Mouse (Mus musculus): ENCODE measurements around the gene Serinc1.
"Not testable (repeated sequence)": the region's sequence is repeated elsewhere in the genome, so short reads cannot be mapped to it uniquely, and the experiment has no call there.

The Serinc1 gene

DNA sequence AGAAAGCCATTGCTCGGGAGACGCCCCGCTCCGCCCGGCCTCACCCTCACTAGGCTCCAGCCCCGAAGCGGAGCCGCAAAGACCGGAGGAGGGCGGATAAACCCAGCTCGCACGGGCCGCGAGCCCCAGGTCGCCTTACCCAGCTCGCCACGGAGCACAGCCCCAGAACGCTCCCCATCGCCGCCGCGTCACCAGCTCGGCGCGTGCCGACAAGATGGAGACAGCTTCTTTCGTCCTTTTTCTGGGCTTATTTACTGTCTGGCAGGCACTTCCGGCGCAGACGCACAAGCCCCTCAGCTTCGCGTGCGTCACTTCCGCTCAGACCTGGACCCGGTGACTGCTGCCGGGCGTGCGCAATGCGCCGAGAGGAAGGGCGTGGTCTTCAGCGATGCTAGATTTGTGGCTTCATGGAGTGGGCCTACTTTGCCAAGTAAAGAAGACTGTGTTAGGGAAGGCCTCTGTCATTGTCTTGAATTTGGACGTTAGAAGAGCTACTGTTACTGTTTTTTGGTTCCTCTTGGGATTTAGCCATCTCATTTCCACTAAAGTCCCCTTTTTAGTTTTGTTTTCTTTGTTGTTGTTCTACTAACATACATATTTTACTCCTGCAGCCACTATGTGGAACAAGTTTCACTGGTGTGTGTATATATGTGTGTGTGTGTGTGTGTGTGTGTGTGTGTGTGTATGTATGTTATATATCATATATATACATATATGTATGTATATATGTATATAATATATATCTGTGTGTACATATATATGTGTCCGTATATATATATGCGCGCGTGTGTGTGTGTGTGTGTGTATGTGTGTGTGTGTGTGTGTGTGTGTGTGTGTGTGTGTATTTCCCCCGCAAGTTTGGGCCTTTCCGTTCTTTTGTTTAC lies at the start of gene Serinc1:
Gene Serinc1, minus strand, starts transcription at position 313 of the 884 bp plus-strand sequence.
- DNase-seq: peak; percentile 89

- no peak for DNase-seq
Measured at GRCm38 (mm10) chr10:57576721-57577120, 44.4 kb upstream of the Serinc1 start.

GRCm38 (mm10) chr10:57572130-57572529 lies 39.8 kb upstream of the Serinc1 start:
- DNase-seq: peak; percentile 49

DNA sequence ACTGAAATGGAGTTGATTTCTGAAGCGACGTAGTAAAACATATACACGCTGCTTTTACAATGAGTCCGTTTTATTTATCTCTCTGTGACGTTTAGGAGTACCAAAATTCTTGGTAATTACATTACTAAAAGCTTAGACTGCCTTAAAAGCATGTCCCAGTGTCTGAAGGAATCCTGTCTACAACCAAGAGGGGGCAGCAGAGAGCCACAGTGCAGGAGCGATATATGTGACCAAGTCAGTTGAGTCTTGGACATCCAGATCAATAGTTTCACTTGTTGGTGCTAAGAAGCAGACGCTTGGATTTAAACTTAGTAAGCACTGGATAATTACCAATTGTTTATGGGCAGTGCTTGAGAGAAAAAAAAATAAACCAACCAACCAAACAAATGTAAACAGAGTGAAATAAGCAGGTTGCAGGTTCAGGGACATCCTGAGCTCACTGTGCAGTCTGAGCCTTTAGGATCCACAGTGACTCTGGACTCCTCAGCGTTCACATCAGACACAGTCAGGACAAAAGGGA lies 38.9 kb upstream of the Serinc1 start:
- peak; percentile 46 for DNase-seq

GRCm38 (mm10) chr10:57569023-57569931 lies 36.9 kb upstream of the Serinc1 start:
- peak; percentile 13 for DNase-seq

DNA sequence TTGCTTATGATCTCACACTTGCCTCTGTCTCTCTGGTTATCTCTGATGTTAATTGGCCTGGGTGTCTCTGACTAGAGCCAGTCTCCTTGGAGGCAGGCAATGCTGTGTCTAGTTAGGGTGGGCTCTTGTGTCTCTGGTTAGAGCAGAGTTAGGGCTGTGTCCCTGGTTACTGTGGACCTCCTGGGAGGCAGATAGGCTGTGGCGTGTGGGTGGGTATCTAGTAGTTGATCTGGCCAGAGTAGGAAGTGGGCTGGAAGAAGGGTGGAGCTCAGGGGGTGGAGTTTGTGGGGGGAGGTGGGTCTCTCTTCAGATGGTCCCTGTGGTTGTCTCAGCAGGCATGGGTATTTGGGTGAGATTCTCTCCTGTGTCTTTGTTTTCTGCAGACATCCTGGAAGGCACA lies 33.9 kb upstream of the Serinc1 start:
- DNase-seq: no peak

GRCm38 (mm10) chr10:57557597-57557996 lies 25.3 kb upstream of the Serinc1 start:
- no peak for DNase-seq

DNA sequence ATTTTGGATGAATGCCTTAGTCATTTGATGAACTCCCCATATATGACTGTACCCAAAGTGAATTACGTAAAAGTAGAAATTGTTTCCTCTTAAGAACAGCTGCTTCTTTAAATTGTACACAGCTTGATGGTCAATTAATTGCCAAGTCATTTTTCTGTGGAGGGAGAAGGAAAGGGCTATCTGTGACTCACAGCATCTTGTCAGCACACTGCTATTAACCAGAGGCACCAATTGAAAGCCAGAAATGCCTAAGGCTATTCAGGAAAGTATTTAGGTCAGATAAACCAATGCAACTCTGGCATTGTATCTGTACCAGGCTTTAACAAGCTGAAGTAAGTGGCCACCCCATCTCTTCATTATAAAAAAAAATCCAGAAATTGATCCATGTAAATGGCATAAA lies 21.4 kb upstream of the Serinc1 start:
- DNase-seq: no peak

DNA sequence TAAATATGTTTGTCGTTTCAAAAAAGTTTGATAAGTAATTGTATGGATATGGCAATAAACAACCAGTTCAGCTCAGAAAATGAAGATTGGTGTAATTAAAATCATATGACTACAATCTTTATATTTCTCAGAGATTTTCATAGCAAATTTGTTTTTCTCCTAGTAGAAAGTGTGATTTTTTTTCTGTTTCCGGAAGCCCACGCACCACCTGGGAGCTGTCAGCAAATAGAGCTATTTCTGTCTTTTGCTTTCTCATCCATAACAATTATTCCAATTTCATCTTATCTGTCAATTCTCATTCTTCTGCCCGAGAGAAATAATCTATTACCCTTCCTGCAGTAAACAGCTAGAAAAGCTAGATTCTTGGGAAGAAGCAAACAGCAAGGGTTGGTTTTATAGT lies 17.3 kb upstream of the Serinc1 start:
- no peak for DNase-seq

DNA sequence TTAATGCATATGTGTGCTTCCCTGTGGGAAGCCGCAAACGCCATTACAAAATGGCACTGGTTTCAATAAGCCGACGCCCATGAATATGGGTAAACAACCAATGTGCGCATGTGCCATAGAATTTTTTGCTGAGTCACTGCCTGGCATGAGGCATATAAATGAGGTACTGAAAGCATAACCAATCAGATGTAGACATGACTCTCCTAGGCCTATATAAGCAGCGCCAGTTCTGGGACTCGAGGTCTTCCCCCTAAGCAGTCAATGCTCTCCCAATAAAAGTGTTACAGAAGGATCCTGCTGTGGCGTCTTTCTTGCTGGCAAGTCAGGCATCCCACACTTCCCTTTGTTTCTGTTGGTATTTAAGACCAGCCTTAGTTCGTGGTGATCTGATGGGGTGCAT lies 11.6 kb upstream of the Serinc1 start:
- not testable (repeated sequence) for DNase-seq

GRCm38 (mm10) chr10:57531616-57532217 lies 613 bp downstream of the Serinc1 start:
- DNase-seq: no peak

GRCm38 (mm10) chr10:57531076-57531475 lies 1.3 kb downstream of the Serinc1 start:
- DNase-seq: no peak

- DNase-seq: no peak
Measured at GRCm38 (mm10) chr10:57526469-57526868, 5.9 kb downstream of the Serinc1 start.

- no peak for DNase-seq
Measured at GRCm38 (mm10) chr10:57515278-57515677, 17.1 kb downstream of the Serinc1 start.

GRCm38 (mm10) chr10:57514616-57515015 lies 17.7 kb downstream of the Serinc1 start:
- no peak for DNase-seq

DNA sequence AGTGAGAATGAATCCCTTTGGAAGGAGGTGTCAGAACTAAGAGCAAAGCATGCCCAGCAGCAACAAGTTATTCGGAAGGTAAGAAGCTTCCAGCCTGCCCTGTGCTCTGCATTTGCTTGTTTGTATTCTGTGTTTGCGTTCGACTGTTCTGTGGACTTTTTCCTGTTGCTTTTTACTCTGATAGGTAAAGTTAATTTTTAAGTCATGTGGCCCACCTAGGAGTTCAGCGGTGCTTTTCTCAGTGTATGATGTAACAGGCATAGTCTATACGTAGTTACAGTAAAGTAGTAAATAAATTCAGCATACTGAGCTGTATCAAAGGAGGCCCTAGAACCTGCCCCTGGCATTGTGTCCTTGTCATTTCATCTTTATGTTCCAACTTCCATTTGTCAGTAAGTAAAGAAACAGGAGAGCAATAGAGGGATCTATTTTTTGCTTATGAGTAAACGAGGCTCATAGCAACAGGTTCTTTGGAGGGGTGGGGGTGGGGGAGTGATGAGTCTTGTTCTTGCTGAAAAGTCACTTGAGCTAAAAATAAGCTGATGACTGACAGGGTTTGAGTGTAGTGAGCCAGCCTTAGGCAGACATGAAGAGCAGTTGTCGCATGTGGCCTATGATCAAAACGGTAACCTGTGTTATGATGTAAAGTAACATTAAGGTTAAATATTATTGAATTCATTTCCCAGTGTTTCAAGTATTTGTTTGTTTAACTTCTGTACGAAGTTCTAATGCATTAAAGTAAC lies 32.7 kb downstream of the Serinc1 start:
- DNase-seq: no peak

- DNase-seq: no peak
Measured at GRCm38 (mm10) chr10:57492050-57492449, 40.3 kb downstream of the Serinc1 start.

DNA sequence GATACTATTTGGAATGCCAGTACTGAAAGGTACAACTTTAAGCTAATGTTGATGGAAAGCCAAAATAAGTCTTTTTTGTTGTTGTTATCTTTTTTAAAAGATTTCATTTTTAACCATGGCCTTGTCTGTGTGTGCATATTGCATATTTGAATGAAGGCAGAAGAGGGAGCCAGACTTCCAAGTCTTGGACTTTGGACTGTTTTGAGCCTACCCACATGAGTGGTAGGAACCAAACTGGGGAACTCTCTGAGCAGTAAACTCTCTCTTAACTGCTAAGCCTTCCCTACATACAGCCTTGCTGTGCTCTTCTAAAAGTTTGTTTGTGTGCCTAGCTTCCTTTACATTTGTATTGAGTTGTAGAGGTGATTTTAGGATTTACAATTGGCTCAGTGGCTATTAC lies 43.7 kb downstream of the Serinc1 start:
- no peak for DNase-seq

- no peak for DNase-seq
Measured at GRCm38 (mm10) chr10:57487201-57487600, 45.1 kb downstream of the Serinc1 start.

DNA sequence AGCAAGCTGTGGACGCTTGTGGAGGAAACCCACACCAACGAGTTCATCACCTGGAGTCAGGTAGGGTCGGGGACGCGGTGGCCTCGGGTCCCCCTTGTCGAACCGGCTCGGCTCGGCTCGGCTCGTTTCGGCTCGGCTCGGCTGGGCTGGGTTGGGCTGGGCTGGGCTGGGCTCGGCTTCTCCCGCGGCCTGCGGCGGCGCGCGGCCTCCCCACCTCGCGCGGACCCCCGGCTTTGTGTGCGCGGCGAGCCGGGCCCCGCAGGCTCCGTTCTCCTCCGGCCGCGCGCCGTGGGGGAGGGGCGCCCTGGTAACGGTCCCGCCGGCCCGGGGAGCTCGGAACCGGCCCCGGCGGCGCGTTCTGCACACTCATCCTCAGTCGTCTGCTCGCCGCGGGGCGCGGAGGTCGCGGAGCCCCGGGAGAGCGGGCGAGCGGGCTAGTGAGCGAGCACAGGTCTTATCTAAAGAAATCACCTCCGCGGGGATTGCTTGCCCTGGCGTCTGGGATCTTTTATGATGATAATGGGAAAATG lies 45.7 kb downstream of the Serinc1 start:
- DNase-seq: no peak

- DNase-seq: peak; percentile 96
Measured at GRCm38 (mm10) chr10:57485908-57486541, 46.3 kb downstream of the Serinc1 start, which contains the start of gene Hsf2. Gene Hsf2, plus strand, starts transcription at chr10:57486385.
